Mouse (Mus musculus) embryonic fibroblast, embryonic 13.5 days (primary cell): ENCODE data around the gene Synm.

Experiments
- CTCF ChIP-seq: IDR thresholded peaks from 2 replicates; pipeline ENCODE4 v1.5.1; 2011; ENCODE audit warnings: mild to moderate bottlenecking, control low read depth, low read length, moderate library complexity, borderline replicate concordance; ENCODE audit not compliant: insufficient read depth
- POLR2A ChIP-seq: IDR thresholded peaks from 2 replicates; pipeline ENCODE4 v1.6.1; 2011; ENCODE audit warnings: low read depth, mild to moderate bottlenecking, control low read depth, low read length, moderate library complexity

GRCm38 (mm10) chr7:67700846-67701245 is 58.7 kb downstream of the Synm start:
- TF ChIP-seq POLR2A (no peak), CTCF (no peak)
